Mouse (Mus musculus) limb, embryonic 14.5 days (tissue): ENCODE results near the gene Olfr1394. TPM values are rescaled to one million over a fixed set of nuclear protein-coding genes. Genes with fewer than 3 reads are reported as not detected.
A peak's percentile ranks its signal among the peaks of the same experiment; 100 is the strongest.

ENCODE experiments used
- ATAC-seq: fragments of 200-750 bp; cut with Nextera tagmentation; 2 replicates; pipeline ENCODE4 v1.8.0; 2017; ENCODE audit warnings: low read depth, moderate number of reproducible peaks, moderate TSS enrichment; ENCODE audit not compliant: low FRiP score
- DNase-seq: peaks from one replicate; pipeline ENCODE4 v3.0.0-alpha.2; 2015; ENCODE audit warnings: low spot score
- H3K27ac ChIP-seq: fragments of 300-500 bp; sonication (generic); replicated peaks from 2 replicates; pipeline ENCODE4 v1.5.1; 2014; ENCODE audit warnings: low read depth, mild to moderate bottlenecking, low read length, moderate library complexity, mixed read lengths
- H3K27me3 ChIP-seq: fragments of 300-500 bp; sonication (generic); 2 replicates; pipeline ENCODE4 v1.6.1; 2014; ENCODE audit warnings: low read length, mixed read lengths; ENCODE audit not compliant: control insufficient read depth, insufficient read depth
- H3K36me3 ChIP-seq: fragments of 300-500 bp; sonication (generic); 2 replicates; pipeline ENCODE4 v1.6.1; 2014; ENCODE audit warnings: mild to moderate bottlenecking, low read length, moderate library complexity, mixed read lengths; ENCODE audit not compliant: control insufficient read depth, insufficient read depth
- H3K4me1 ChIP-seq: fragments of 300-500 bp; sonication (generic); 2 replicates; pipeline ENCODE4 v1.6.1; 2014; ENCODE audit warnings: antibody characterized with exemption, low read length, mixed read lengths; ENCODE audit not compliant: control insufficient read depth, insufficient read depth
- H3K4me2 ChIP-seq: fragments of 300-500 bp; sonication (generic); replicated peaks from 2 replicates; pipeline ENCODE4 v1.6.1; 2014; ENCODE audit warnings: low read depth, mild to moderate bottlenecking, low read length, moderate library complexity; ENCODE audit not compliant: severe bottlenecking
- H3K4me3 ChIP-seq: fragments of 300-500 bp; sonication (generic); replicated peaks from 2 replicates; pipeline ENCODE4 v1.5.1; 2014; ENCODE audit warnings: low read length
- H3K9ac ChIP-seq: fragments of 300-500 bp; sonication (generic); 2 replicates; pipeline ENCODE4 v1.6.1; 2014; ENCODE audit warnings: mild to moderate bottlenecking, low read depth, low read length, moderate library complexity; ENCODE audit not compliant: severe bottlenecking
- H3K9me3 ChIP-seq: fragments of 300-500 bp; sonication (generic); 2 replicates; pipeline ENCODE4 v1.6.1; 2016; ENCODE audit warnings: low read length; ENCODE audit not compliant: control insufficient read depth
- POLR2A ChIP-seq: fragments of 200-500 bp; IDR thresholded peaks from 2 replicates; pipeline ENCODE4 v1.8.0; 2012; ENCODE audit warnings: inconsistent platforms, mild to moderate bottlenecking, moderate library complexity, borderline replicate concordance; ENCODE audit not compliant: insufficient read depth, insufficient read length; ENCODE audit errors: extremely low read depth
- WGBS: fragments of 180-500 bp; shearing (Covaris S2); extraction: QIAGEN DNeasy Blood & Tissue Kit; methylation state at CpG from one replicate; pipeline ENCODE4 v1.1.7; 2014; 5-methylcytosine and 5-hydroxymethylcytosine counted together
- polyA plus RNA-seq, 2 experiments: library from polyadenylated mRNA; depleted of rRNA in 1 of 2; stranded (reverse) in 1 of 2; unstranded in 1 of 2; fragments of >200 nt; fragmentation: Nextera tagmentation in 1 of 2; extraction: Ambion mirVana in 1 of 2; gene quantifications; 2 replicates each; pipeline versions ENCODE4 v1.2.1 to v1.2.3; 2012 to 2014

The Olfr1394 gene
- not detected in 2 replicates for polyA plus RNA-seq (2012; rRNA removed)
- not detected in 2 replicates for polyA plus RNA-seq (2014; fragmentation: Nextera tagmentation; extraction: Ambion mirVana)

DNA sequence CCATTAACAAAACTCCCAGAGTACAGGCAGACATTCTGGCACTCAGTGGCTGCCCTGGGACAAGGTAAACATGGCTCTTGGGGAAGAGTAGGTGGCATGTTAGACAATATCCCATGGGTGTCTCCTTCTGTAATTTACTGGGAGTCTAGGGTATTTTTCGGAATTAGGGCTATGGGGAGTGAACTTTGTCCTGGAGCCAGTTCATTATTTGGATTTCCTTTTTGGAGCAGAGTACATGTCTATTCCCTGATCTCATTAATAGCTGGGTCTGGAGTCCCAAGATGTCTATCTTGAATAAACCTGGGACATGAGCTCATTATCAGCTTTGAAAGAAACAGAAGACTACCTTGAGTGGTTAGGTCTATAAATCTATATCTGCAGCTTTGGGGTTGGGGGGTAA lies at the start of gene Olfr1394:
Olfr1394 (plus strand) TSS at position 301 of the 400 bp plus-strand sequence.
- no peak for DNase-seq
- H3K4me3 ChIP-seq = no peak within 1 kb of the TSS
- no peaks in the 10 kb centered on the region for H3K9me3 ChIP-seq
- no peak for ATAC-seq
- no peak for TF ChIP-seq POLR2A
- 84% methylated on average over 1 of the region's 1 CpGs for WGBS
- no peaks in the 10 kb centered on the region for H3K36me3 ChIP-seq
- H3K9ac ChIP-seq = no peak within 1 kb of the TSS
- H3K27ac ChIP-seq = no peak within 1 kb of the TSS
- no peak within 1 kb of the TSS for H3K4me2 ChIP-seq
- no peaks in the 10 kb centered on the region for H3K27me3 ChIP-seq
- no peaks in the 10 kb centered on the region for H3K4me1 ChIP-seq

DNA sequence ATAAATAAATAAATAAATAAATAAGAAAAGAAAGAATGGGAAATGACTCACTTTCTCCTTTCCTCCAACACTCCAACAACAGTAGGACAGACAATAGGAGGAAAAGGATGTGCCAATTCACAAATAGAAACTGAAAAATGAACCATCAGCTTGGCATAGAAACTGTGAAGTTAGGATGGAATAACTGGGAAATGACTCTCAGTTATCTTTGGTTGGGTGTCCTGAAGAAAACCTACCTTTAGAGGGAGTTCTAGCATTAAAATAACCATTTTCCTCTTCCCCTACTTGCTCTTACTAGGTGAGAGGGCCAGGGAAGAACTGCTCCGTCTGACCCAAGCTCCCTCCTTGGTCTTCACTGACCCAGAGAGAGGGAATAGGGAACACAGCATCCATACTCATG lies 48.4 kb upstream of the Olfr1394 start:
- Histone ChIP-seq H3K4me3 (no peak overlapping the region), H3K27me3 (no peaks in the 10 kb centered on the region), H3K27ac (no peak overlapping the region), H3K4me2 (no peak overlapping the region), H3K36me3 (no peaks in the 10 kb centered on the region), H3K4me1 (no peaks in the 10 kb centered on the region), H3K9ac (no peak overlapping the region), H3K9me3 (no peaks in the 10 kb centered on the region)
- no peak for TF ChIP-seq POLR2A
- ATAC-seq (no peak), DNase-seq (no peak)
- 80% methylated on average over 1 of the region's 1 CpGs for WGBS

DNA sequence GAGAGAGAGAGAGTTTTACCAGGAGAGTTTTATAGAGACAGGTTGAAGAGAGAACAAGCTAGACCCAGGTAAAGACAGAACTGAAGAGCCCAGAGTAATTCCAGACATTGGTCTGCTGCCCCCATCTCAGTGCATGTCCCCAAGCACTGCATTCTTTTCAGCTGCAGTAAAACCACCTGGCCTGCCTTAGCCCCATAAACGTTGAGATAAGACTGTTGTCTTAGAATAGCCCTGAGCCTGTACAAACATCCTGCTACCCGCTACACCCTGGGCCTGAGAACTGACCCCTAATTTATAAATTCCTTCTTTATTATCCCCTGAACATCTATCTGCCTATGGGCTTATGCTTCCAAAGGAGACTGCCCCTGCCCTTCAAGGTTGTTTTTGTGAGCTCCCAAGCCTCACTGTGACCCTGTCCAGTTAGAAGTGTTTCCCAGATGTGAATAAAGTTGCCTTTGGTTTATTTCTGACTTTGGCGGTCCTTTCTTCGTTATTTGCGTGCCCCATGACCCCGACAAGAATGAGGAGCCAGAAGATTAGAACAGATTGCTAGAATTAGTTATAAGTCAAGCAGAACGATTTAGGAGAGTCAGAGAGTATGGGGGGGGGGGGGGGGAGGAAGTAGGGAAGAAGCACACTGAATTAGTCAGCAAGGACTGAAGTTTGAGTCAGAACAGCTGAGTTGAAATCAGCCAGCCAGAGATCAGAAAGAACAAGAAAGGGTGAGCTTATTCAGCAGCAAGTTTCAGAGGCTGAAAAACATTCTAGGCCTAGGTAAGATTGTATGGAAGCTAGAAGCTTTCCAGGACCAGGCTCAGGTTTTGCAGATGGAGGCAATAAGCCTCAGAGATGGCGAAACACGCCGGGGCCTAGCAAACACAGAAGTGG lies 46.3 kb upstream of the Olfr1394 start:
- DNase-seq = no peak
- H3K4me1 ChIP-seq = no peaks in the 10 kb centered on the region
- no peak for ATAC-seq
- H3K27ac ChIP-seq = no peak overlapping the region
- no peak overlapping the region for H3K4me3 ChIP-seq
- no peak for TF ChIP-seq POLR2A
- H3K4me2 ChIP-seq = no peak overlapping the region
- no peak overlapping the region for H3K9ac ChIP-seq
- H3K36me3 ChIP-seq = no peaks in the 10 kb centered on the region
- no peaks in the 10 kb centered on the region for H3K27me3 ChIP-seq
- no peaks in the 10 kb centered on the region for H3K9me3 ChIP-seq
- 58% methylated on average over 10 of the region's 10 CpGs for WGBS

DNA sequence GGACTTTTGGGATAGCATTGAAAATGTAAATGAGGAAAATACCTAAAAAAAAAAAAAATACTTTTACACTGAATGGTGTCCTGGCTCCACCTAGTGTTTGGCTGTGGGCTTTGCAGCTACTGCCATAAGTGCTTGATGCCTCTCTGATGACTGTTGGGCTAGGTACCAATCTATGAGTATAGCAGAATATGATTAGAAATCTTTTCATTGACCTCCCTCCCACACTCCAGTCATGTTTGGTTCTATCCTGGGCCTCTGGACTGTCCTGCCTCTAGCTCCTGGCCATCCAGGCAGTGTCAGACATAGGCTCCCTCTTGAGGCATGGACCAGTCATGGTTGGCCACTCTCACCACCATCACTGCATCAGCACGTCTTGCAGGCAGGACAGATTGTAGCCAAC lies 45.3 kb upstream of the Olfr1394 start:
- Histone ChIP-seq H3K9me3 (no peaks in the 10 kb centered on the region), H3K4me2 (no peak overlapping the region), H3K27ac (no peak overlapping the region), H3K9ac (no peak overlapping the region), H3K27me3 (no peaks in the 10 kb centered on the region), H3K36me3 (no peaks in the 10 kb centered on the region), H3K4me1 (no peaks in the 10 kb centered on the region), H3K4me3 (no peak overlapping the region)
- no peak for TF ChIP-seq POLR2A
- ATAC-seq (no peak), DNase-seq (peak; percentile 32)
- WGBS = 40% methylated on average over 1 of the region's 1 CpGs

DNA sequence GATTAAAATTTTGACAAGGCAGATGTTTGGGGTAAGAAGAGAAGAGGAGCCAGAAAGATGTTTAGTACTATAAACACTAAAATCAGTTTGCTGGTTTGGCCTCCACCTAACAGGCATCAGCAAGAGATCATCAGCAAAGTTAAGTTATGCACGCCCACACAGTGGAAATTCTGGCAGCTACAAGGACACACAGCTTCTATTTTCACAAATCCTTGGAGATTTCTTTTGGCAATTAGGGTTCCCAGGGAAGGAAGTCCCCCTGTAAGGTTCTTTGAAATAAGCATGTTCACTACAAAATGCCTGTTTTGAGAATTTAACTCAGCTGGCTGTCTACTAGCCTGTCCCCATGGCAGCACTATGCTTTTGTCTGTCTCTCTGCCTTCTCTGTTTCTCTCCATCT lies 43.2 kb upstream of the Olfr1394 start:
- Histone ChIP-seq H3K4me3 (no peak overlapping the region), H3K27ac (no peak overlapping the region), H3K9me3 (no peaks in the 10 kb centered on the region), H3K36me3 (no peaks in the 10 kb centered on the region), H3K4me1 (no peaks in the 10 kb centered on the region), H3K4me2 (no peak overlapping the region), H3K27me3 (no peaks in the 10 kb centered on the region), H3K9ac (no peak overlapping the region)
- 61% methylated on average over 1 of the region's 1 CpGs for WGBS
- DNase-seq = no peak
- no peak for TF ChIP-seq POLR2A
- no peak for ATAC-seq
